Mouse (Mus musculus) embryonic facial prominence, embryonic 14.5 days (tissue): ENCODE results near the gene Oas1a. TPM values are rescaled to one million over a fixed set of nuclear protein-coding genes. Genes with fewer than 3 reads are reported as not detected.
"Not testable (repeated sequence)": the region's sequence is repeated elsewhere in the genome, so short reads cannot be mapped to it uniquely, and the experiment has no call there.

ENCODE experiments used
- ATAC-seq: fragments of 200-750 bp; cut with Nextera tagmentation; 2 replicates; pipeline ENCODE4 v1.8.0; 2017; ENCODE audit warnings: low read depth, moderate number of reproducible peaks, moderate TSS enrichment
- DNase-seq: peaks from one replicate; pipeline ENCODE4 v3.0.0-alpha.2; 2015; ENCODE audit warnings: low spot score
- H3K27ac ChIP-seq: fragments of 300-500 bp; sonication (generic); replicated peaks from 2 replicates; pipeline ENCODE4 v1.5.1; 2014; ENCODE audit warnings: low read depth, mild to moderate bottlenecking, low read length, moderate library complexity
- H3K27me3 ChIP-seq: fragments of 300-500 bp; sonication (generic); replicated peaks from 2 replicates; pipeline ENCODE4 v1.6.1; 2014; ENCODE audit warnings: low read length; ENCODE audit not compliant: control insufficient read depth, insufficient read depth
- H3K36me3 ChIP-seq: fragments of 300-500 bp; sonication (generic); 2 replicates; pipeline ENCODE4 v1.6.1; 2014; ENCODE audit warnings: low read length, mixed read lengths; ENCODE audit not compliant: control insufficient read depth, insufficient read depth
- H3K4me1 ChIP-seq: fragments of 300-500 bp; sonication (generic); 2 replicates; pipeline ENCODE4 v1.6.1; 2014; ENCODE audit warnings: antibody characterized with exemption, low read length; ENCODE audit not compliant: control insufficient read depth, insufficient read depth
- H3K4me2 ChIP-seq: fragments of 300-500 bp; sonication (generic); 2 replicates; pipeline ENCODE4 v1.6.1; 2014; ENCODE audit warnings: low read depth, mild to moderate bottlenecking, low read length, moderate library complexity, mixed read lengths
- H3K4me3 ChIP-seq: fragments of 300-500 bp; sonication (generic); 2 replicates; pipeline ENCODE4 v1.5.1; 2014; ENCODE audit warnings: low read depth, mild to moderate bottlenecking, low read length
- H3K9ac ChIP-seq: fragments of 300-500 bp; sonication (generic); 2 replicates; pipeline ENCODE4 v1.6.1; 2014; ENCODE audit warnings: low read depth, mild to moderate bottlenecking, low read length, moderate library complexity, mixed read lengths
- H3K9me3 ChIP-seq: fragments of 300-500 bp; sonication (generic); 2 replicates; pipeline ENCODE4 v1.6.1; 2016; ENCODE audit warnings: low read length; ENCODE audit not compliant: control insufficient read depth
- whole genome bisulfite sequencing: fragments of 180-500 bp; shearing (Covaris S2); extraction: QIAGEN DNeasy Blood & Tissue Kit; methylation state at CpG from one replicate; pipeline ENCODE4 v1.1.7; 2014; 5-methylcytosine and 5-hydroxymethylcytosine counted together
- polyA plus RNA-seq: library from polyadenylated mRNA; unstranded; fragments of >200 nt; fragmentation: Nextera tagmentation; extraction: Ambion mirVana; gene quantifications from 2 replicates; pipeline ENCODE4 v1.2.1, GENCODE M21; 2014

Gene Oas1a
- polyA plus RNA-seq, 1 experiment from 2014 or later = 1.7 TPM

DNA sequence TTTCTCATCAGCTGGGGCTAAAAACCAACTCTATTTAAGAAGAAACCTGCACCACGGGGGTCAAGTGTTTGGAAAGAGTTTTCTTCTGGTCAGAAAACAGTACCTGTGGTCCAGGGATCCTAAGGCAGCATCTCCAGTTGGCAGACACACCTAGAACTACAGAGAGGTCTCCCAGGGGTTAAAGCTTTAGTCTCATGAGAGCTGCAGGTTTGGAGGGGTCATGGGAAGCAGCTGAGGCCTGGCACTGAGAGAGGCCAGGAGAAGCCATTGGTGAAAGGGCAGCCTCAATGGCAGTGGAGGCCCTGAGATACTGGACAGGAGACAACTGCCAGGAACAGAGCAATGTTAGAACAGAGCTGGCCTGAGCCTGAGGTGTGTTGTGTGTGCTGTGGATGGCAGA is 6.7 kb downstream of the Oas1a start:
- WGBS = 56% methylated on average over 1 of the region's 1 CpGs
- DNase-seq = no peak

GRCm38 (mm10) chr5:120898726-120899125 is 8.6 kb downstream of the Oas1a start:
- Histone ChIP-seq H3K4me3 (no peak overlapping the region), H3K9ac (no peak overlapping the region), H3K27me3 (no peaks in the 10 kb centered on the region), H3K9me3 (no peaks in the 10 kb centered on the region), H3K27ac (no peak overlapping the region), H3K4me2 (no peak overlapping the region), H3K36me3 (no peaks in the 10 kb centered on the region), H3K4me1 (no peaks in the 10 kb centered on the region)
- ATAC-seq (no peak), DNase-seq (no peak)

More for the DNA sequence above, 6.7 kb downstream of the Oas1a start:
- H3K9me3 ChIP-seq = no peaks in the 10 kb centered on the region
- H3K4me1 ChIP-seq = no peaks in the 10 kb centered on the region
- H3K4me3 ChIP-seq = no peak overlapping the region
- ATAC-seq = no peak
- no peak overlapping the region for H3K9ac ChIP-seq
- H3K4me2 ChIP-seq = no peak overlapping the region
- H3K27ac ChIP-seq = no peak overlapping the region
- H3K27me3 ChIP-seq = no peaks in the 10 kb centered on the region
- no peaks in the 10 kb centered on the region for H3K36me3 ChIP-seq

DNA sequence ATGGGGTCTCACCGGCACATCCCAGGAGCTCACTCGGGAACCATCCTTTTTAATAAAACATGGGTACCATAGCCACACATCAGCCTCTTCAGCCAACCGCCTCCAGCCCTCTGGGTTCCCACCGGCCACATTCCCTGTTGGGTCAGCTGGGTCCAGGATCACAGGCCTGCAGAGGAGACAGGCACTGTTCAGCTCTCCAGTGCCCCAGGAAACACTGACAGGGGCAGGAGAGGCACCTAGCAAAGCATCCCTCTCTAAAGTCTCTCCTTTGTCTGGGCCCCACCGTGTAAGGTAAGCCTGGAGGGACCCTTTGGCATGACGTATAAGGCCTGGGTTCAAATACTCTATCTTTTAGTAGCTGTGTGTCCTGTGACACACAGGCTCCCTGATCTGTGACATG is 9.0 kb downstream of the Oas1a start:
- no peak for DNase-seq

GRCm38 (mm10) chr5:120895231-120895900 is 12.0 kb downstream of the Oas1a start:
- H3K4me3 ChIP-seq = no peak overlapping the region
- no peaks in the 10 kb centered on the region for H3K36me3 ChIP-seq
- ATAC-seq (no peak), DNase-seq (no peak)
- no peak overlapping the region for H3K27ac ChIP-seq
- no peaks in the 10 kb centered on the region for H3K4me1 ChIP-seq
- no peaks in the 10 kb centered on the region for H3K27me3 ChIP-seq
- no peak overlapping the region for H3K4me2 ChIP-seq
- H3K9ac ChIP-seq = no peak overlapping the region
- no peaks in the 10 kb centered on the region for H3K9me3 ChIP-seq
- WGBS = 86% methylated on average over 11 of the region's 11 CpGs

More for the DNA sequence above, 9.0 kb downstream of the Oas1a start:
- H3K4me2 ChIP-seq = no peak overlapping the region
- no peaks in the 10 kb centered on the region for H3K27me3 ChIP-seq
- H3K36me3 ChIP-seq = no peaks in the 10 kb centered on the region
- WGBS = 89% methylated on average over 6 of the region's 6 CpGs
- H3K4me3 ChIP-seq = no peak overlapping the region
- no peak overlapping the region for H3K9ac ChIP-seq
- H3K27ac ChIP-seq = no peak overlapping the region
- no peak for ATAC-seq
- H3K4me1 ChIP-seq = no peaks in the 10 kb centered on the region
- H3K9me3 ChIP-seq = no peaks in the 10 kb centered on the region

- not testable (repeated sequence) for H3K4me1 ChIP-seq, H3K9ac ChIP-seq, H3K27me3 ChIP-seq, DNase-seq, H3K4me2 ChIP-seq, H3K36me3 ChIP-seq, ATAC-seq, H3K27ac ChIP-seq, H3K9me3 ChIP-seq, H3K4me3 ChIP-seq
- 77% methylated on average over 2 of the region's 2 CpGs for WGBS
Observed at GRCm38 (mm10) chr5:120894692-120895091, 12.6 kb downstream of the Oas1a start.

DNA sequence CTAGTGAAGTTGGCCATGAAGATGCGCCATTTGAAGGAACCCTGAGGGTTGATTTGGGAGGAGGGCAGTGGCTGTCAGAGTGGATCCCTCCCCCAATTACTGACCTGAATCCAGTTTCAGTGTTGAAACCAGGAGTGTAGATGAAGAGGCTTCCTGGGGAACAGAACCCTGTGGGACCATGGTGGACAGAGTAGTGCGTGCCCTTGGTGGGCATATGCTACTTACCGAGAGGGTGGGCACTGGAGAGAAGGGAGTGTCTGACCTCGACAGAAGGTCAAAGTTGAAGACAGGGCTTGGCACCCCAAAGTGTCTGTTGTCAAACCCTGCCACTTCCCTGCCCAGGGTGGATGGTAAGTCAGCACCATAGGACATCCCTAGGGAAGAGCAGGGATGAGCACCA is 13.5 kb downstream of the Oas1a start:
- not testable (repeated sequence) for H3K27ac ChIP-seq, ATAC-seq, H3K27me3 ChIP-seq, H3K9me3 ChIP-seq, H3K9ac ChIP-seq, H3K4me2 ChIP-seq, H3K4me3 ChIP-seq, H3K36me3 ChIP-seq, H3K4me1 ChIP-seq, DNase-seq
- 85% methylated on average over 4 of the region's 4 CpGs for WGBS

- no peak for ATAC-seq
- 22% methylated on average over 2 of the region's 2 CpGs for WGBS
- H3K4me3 ChIP-seq = no peak overlapping the region
- H3K4me1 ChIP-seq = no peaks in the 10 kb centered on the region
- no peaks in the 10 kb centered on the region for H3K36me3 ChIP-seq
- no peaks in the 10 kb centered on the region for H3K9me3 ChIP-seq
- no peak overlapping the region for H3K9ac ChIP-seq
- H3K27ac ChIP-seq = no peak overlapping the region
- H3K4me2 ChIP-seq = no peak overlapping the region
- no peaks in the 10 kb centered on the region for H3K27me3 ChIP-seq
- no peak for DNase-seq
Observed at GRCm38 (mm10) chr5:120892243-120892660, 15.1 kb downstream of the Oas1a start.

DNA sequence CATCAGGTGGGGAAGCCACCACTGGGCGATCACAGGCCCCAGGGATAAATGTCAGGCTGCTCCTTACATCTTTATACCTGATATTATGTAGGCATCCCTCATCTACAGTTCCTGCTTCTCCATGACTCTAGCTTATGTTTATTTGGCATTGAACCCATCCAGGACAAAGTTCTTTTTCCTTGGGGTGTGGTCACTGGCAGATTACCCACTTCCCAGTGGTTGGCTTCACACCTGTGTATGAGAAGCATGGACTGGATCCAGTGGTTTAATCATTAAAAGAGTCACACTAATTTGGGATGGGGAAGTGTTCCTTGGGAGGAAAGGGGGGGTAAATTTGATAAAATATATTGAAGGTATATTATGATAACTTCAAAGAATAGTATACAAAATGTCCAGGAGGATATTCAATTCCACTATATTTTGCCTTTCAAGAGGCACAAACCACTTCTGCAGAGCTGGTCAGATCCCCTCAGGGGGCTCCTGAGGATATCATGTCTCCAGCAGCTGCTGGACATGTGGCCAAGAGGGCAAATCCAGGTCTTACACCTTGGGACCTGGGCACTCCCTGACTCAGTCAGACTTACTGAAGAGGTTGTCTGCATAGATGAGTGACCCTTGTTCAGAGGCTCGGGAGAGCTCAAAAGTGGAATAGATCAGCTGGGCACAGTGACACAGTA is 15.6 kb downstream of the Oas1a start:
- DNase-seq = not testable (repeated sequence)
- 69% methylated on average over 2 of the region's 2 CpGs for WGBS

GRCm38 (mm10) chr5:120890991-120891390 is 16.3 kb downstream of the Oas1a start:
- Histone ChIP-seq H3K4me2 (no peak overlapping the region), H3K4me1 (no peaks in the 10 kb centered on the region), H3K27ac (no peak overlapping the region), H3K36me3 (no peaks in the 10 kb centered on the region), H3K27me3 (no peaks in the 10 kb centered on the region), H3K4me3 (no peak overlapping the region), H3K9me3 (no peaks in the 10 kb centered on the region), H3K9ac (no peak overlapping the region)
- DNase-seq (no peak), ATAC-seq (no peak)
- 59% methylated on average over 3 of the region's 3 CpGs for WGBS

More for the DNA sequence above, 15.6 kb downstream of the Oas1a start:
- not testable (repeated sequence) for H3K4me2 ChIP-seq, ATAC-seq, H3K4me1 ChIP-seq, H3K9ac ChIP-seq, H3K36me3 ChIP-seq, H3K9me3 ChIP-seq, H3K27me3 ChIP-seq, H3K27ac ChIP-seq, H3K4me3 ChIP-seq
